Comparison of ENCODE assay signal across 8 mouse cellular contexts in the genomic region with DNA sequence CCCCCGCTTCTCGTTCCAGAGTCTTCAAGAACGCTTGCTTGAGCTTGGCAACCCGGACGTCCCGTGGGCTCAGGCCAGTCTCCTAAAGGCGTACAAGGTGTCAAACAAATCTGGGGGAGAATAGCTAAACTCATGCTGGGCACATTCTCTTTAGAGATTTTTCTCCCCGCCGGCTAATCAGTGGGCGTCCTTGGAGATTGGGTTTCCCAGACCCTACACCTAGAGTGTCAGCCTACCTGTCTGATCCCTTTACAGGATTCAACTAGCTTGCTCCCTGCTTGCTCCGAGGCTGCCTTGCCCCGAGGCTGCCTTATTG. TPM values are rescaled to one million over a fixed set of nuclear protein-coding genes. Genes with fewer than 3 reads are reported as not detected.
A peak's percentile ranks its signal among the peaks of the same experiment; 100 is the strongest.
DNase-seq lines count a peak whose midpoint lies in the region; ATAC-seq and TF ChIP-seq lines count a peak whose summit lies in the region.

No protein-coding gene starts in this region.

- no peak for DNase-seq in heart, adult 18-20 months
- DNase-seq in G1E (ENCODE audit: low spot score), result no peak
- no peak for DNase-seq in hindbrain, embryonic 11.5 days (ENCODE audit: low spot score)
- DNase-seq in right cerebral cortex, adult 18-20 months, result no peak
- no peak for DNase-seq in cerebellum, postnatal 36 days
- DNase-seq in layer of hippocampus, adult 9-10 months (ENCODE audit: low spot score), result no peak

- no peak for TF ChIP-seq CTCF in G1E (IDR thresholded peaks at IDR 0.05; ENCODE audit: low read depth, low read length)

- peak overlapping the region; percentile 73 for H3K4me3 ChIP-seq in heart, embryonic 12.5 days
- H3K4me3 ChIP-seq in G1E (ENCODE audit: low read depth, low read length), result peak overlapping the region; percentile 82
- peak overlapping the region; percentile 58 for H3K4me3 ChIP-seq in hindbrain, embryonic 11.5 days (ENCODE audit: low read depth, low read length)
- H3K4me3 ChIP-seq in midbrain, embryonic 12.5 days, result peak overlapping the region; percentile 55

- H3K4me2 ChIP-seq in heart, embryonic 12.5 days, result peak overlapping the region; percentile 87
- peak overlapping the region; percentile 96 for H3K4me2 ChIP-seq in hindbrain, embryonic 11.5 days (replicated peaks; ENCODE audit: low read depth, low read length)
- H3K4me2 ChIP-seq in midbrain, embryonic 12.5 days (replicated peaks), result peak overlapping the region; percentile 97

- 0 out of 2 replicates have a peak, but pooled peaks cover 8% of the 10 kb centered on the region for H3K27me3 ChIP-seq in heart, embryonic 12.5 days (replicated peaks)
- H3K27me3 ChIP-seq in G1E (ENCODE audit: insufficient read depth, low read length), result no peaks in the 10 kb centered on the region
- peaks cover 24% of the 10 kb centered on the region for H3K27me3 ChIP-seq in hindbrain, embryonic 11.5 days (ENCODE audit: control insufficient read depth, insufficient read depth, low read length)
- peaks cover 57% of the 10 kb centered on the region for H3K27me3 ChIP-seq in midbrain, embryonic 12.5 days

- H3K9me3 ChIP-seq in heart, embryonic 12.5 days (replicated peaks), result no peaks in the 10 kb centered on the region
- H3K9me3 ChIP-seq in G1E (replicated peaks), result no peaks in the 10 kb centered on the region
- H3K9me3 ChIP-seq in hindbrain, embryonic 11.5 days (ENCODE audit: control insufficient read depth, low read length), result no peaks in the 10 kb centered on the region
- H3K9me3 ChIP-seq in midbrain, embryonic 12.5 days, result no peaks in the 10 kb centered on the region

- no peak for ATAC-seq in heart, embryonic 12.5 days (ENCODE audit: insufficient number of reproducible peaks, low FRiP score)
- ATAC-seq in G1E (ENCODE audit: extremely low read depth, insufficient number of reproducible peaks, low FRiP score, poor library complexity, severe bottlenecking), result 0 out of 2 replicates have a peak, but pooled peaks have one; percentile 6
- ATAC-seq in hindbrain, embryonic 11.5 days (ENCODE audit: low FRiP score), result no peak
- ATAC-seq in midbrain, embryonic 12.5 days (ENCODE audit: low FRiP score, low read depth), result no peak

- peaks cover 14% of the 10 kb centered on the region for H3K4me1 ChIP-seq in heart, embryonic 12.5 days (replicated peaks)
- peaks cover 19% of the 10 kb centered on the region for H3K4me1 ChIP-seq in G1E (ENCODE audit: insufficient read depth, low read depth, low read length)
- no peaks in the 10 kb centered on the region; the same call in none of the 2 replicates for H3K4me1 ChIP-seq in hindbrain, embryonic 11.5 days (replicated peaks; ENCODE audit: control insufficient read depth, insufficient read depth, low read length)
- H3K4me1 ChIP-seq in midbrain, embryonic 12.5 days, result peaks cover 20% of the 10 kb centered on the region

- 2% methylated on average over 12 of the region's 12 CpGs for WGBS in heart, embryonic 12.5 days
- WGBS in hindbrain, embryonic 11.5 days, result under 1% methylated on average over 12 of the region's 12 CpGs
- 3% methylated on average over 12 of the region's 12 CpGs for WGBS in midbrain, embryonic 12.5 days

- no peaks in the 10 kb centered on the region for H3K36me3 ChIP-seq in heart, embryonic 12.5 days
- peaks cover 12% of the 10 kb centered on the region for H3K36me3 ChIP-seq in G1E (replicated peaks)
- no peaks in the 10 kb centered on the region for H3K36me3 ChIP-seq in hindbrain, embryonic 11.5 days (ENCODE audit: control insufficient read depth, insufficient read depth, low read length)
- no peaks in the 10 kb centered on the region for H3K36me3 ChIP-seq in midbrain, embryonic 12.5 days

- no peak overlapping the region for H3K27ac ChIP-seq in heart, embryonic 12.5 days (ENCODE audit: poor library complexity, severe bottlenecking)
- no peak overlapping the region for H3K27ac ChIP-seq in hindbrain, embryonic 11.5 days (ENCODE audit: low read depth, low read length)
- no peak overlapping the region for H3K27ac ChIP-seq in midbrain, embryonic 12.5 days (replicated peaks)

- peak overlapping the region; percentile 79 for H3K9ac ChIP-seq in heart, embryonic 12.5 days
- peak overlapping the region; percentile 44; the same call in 1 of the 2 replicates for H3K9ac ChIP-seq in hindbrain, embryonic 11.5 days (ENCODE audit: low read depth, low read length)
- peak overlapping the region; percentile 50; the same call in 1 of the 2 replicates for H3K9ac ChIP-seq in midbrain, embryonic 12.5 days (replicated peaks)

RNA-seq across cellular contexts. Expression of a gene that starts 0.7 kb away (rescaled TPM):
- 23.5 and 24.1 TPM in 2 replicates for polyA plus RNA-seq in heart, embryonic 12.5 days (2016; fragmentation: Nextera tagmentation; extraction: Ambion mirVana)
- 10 to 100 TPM; 76.1 to 82.5 TPM for total RNA-seq in heart, adult 18-20 months (2021)
- total RNA-seq in G1E (2014; fragmentation: Nextera tagmentation), result 22.8 and 24.7 TPM in 2 replicates
- 3.3 and 4.5 TPM in 2 replicates for total RNA-seq in G1E (2017)
- polyA plus RNA-seq in G1E (2012), result 51.5 and 57.7 TPM in 2 replicates
- polyA plus RNA-seq in hindbrain, embryonic 11.5 days (2014; fragmentation: Nextera tagmentation; extraction: Ambion mirVana), result 4.3 and 5.5 TPM in 2 replicates
- polyA plus RNA-seq in midbrain, embryonic 12.5 days (2016; fragmentation: Nextera tagmentation; extraction: Ambion mirVana), result 3.2 and 4.1 TPM in 2 replicates
